Mouse (Mus musculus) neural tube, embryonic 14.5 days (tissue): ENCODE results near the gene Ugt1a9. TPM values are rescaled to one million over a fixed set of nuclear protein-coding genes. Genes with fewer than 3 reads are reported as not detected.
"Not testable (repeated sequence)": the region's sequence is repeated elsewhere in the genome, so short reads cannot be mapped to it uniquely, and the experiment has no call there.

Experiments used
- ATAC-seq: fragments of 200-750 bp; cut with Nextera tagmentation; 2 replicates; pipeline ENCODE4 v1.8.0; 2017; ENCODE audit warnings: low read depth, mild to moderate bottlenecking, moderate TSS enrichment, moderate library complexity
- H3K27ac ChIP-seq: fragments of 300-500 bp; sonication (generic); 2 replicates; pipeline ENCODE4 v1.5.1; 2014; ENCODE audit warnings: low read depth, mild to moderate bottlenecking, control low read depth, low read length, moderate library complexity, mixed read lengths
- H3K27me3 ChIP-seq: fragments of 300-500 bp; sonication (generic); 2 replicates; pipeline ENCODE4 v1.6.1; 2014; ENCODE audit warnings: low read length; ENCODE audit not compliant: control insufficient read depth, insufficient read depth
- H3K36me3 ChIP-seq: fragments of 300-500 bp; sonication (generic); 2 replicates; pipeline ENCODE4 v1.6.1; 2014; ENCODE audit warnings: low read length, mixed read lengths; ENCODE audit not compliant: control insufficient read depth, insufficient read depth
- H3K4me1 ChIP-seq: fragments of 300-500 bp; sonication (generic); 2 replicates; pipeline ENCODE4 v1.6.1; 2014; ENCODE audit warnings: low read length; ENCODE audit not compliant: control insufficient read depth, insufficient read depth
- H3K4me2 ChIP-seq: fragments of 300-500 bp; sonication (generic); 2 replicates; pipeline ENCODE4 v1.6.1; 2014; ENCODE audit warnings: mild to moderate bottlenecking, low read depth, low read length, control low read depth
- H3K4me3 ChIP-seq: fragments of 300-500 bp; sonication (generic); 2 replicates; pipeline ENCODE4 v1.5.1; 2014; ENCODE audit warnings: low read depth, low read length, control low read depth, mixed read lengths
- H3K9ac ChIP-seq: fragments of 300-500 bp; sonication (generic); replicated peaks from 2 replicates; pipeline ENCODE4 v1.6.1; 2014; ENCODE audit warnings: low read depth, mild to moderate bottlenecking, control low read depth, low read length, mixed read lengths
- H3K9me3 ChIP-seq: fragments of 300-500 bp; sonication (generic); 2 replicates; pipeline ENCODE4 v1.6.1; 2016; ENCODE audit warnings: low read length; ENCODE audit not compliant: control insufficient read depth
- WGBS: fragments of 180-500 bp; shearing (Covaris S2); extraction: QIAGEN DNeasy Blood & Tissue Kit; methylation state at CpG from one replicate; pipeline ENCODE4 v1.1.7; 2014; 5-methylcytosine and 5-hydroxymethylcytosine counted together
- polyA plus RNA-seq: library from polyadenylated mRNA; unstranded; fragments of >200 nt; fragmentation: Nextera tagmentation; extraction: Ambion mirVana; gene quantifications from 2 replicates; pipeline ENCODE4 v1.2.1, GENCODE M21; 2014

Ugt1a9 gene
- polyA plus RNA-seq, 1 experiment from 2014 or later, result not detected

GRCm38 (mm10) chr1:88103019-88103418 lies 32.4 kb downstream of the Ugt1a9 start, which contains the start of gene Ugt1a6b:
TSS of gene Ugt1a6b (plus strand) at chr1:88103252.
- not testable (repeated sequence) for H3K4me1 ChIP-seq, H3K4me2 ChIP-seq, H3K9ac ChIP-seq, ATAC-seq, H3K9me3 ChIP-seq, H3K4me3 ChIP-seq, H3K27ac ChIP-seq, H3K27me3 ChIP-seq, H3K36me3 ChIP-seq
- WGBS, result 86% methylated on average over 3 of the region's 3 CpGs

DNA sequence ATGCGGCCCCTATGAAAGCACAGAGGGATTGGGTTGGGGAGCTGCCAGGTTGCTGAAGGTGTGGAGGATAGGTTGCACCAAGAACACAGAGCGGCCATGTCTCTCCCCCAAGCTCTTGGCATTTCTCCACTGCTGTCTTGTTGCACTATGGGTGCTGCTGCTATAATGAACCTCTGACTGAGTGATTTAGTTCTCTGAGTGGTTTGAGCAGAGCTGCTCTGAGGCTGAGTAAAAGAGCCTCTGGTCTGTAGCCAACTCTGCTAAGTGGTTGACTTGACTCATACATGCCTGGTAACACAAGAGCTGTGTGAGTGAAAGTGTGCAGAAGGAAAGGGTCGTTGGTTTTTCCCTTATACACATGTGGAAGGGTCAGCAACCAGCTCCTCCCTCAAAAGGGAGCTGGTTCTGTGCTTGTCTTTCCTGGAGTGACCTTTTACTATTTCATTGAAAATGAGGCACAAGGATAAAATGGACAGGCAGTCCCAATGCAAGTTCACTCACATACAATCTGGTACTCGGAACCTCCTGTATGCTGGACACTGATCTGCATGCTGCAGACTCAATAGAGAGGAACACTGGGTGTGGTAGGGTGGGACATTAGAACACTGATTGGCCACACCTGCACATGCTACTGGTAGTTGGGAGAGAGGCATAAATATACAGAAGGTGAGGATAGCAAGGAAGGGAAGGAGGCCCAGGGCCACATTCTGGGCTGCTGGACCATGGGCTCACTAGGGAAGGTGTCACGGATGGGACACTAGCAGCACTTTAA lies 33.3 kb downstream of the Ugt1a9 start:
- not testable (repeated sequence) for H3K9ac ChIP-seq, H3K9me3 ChIP-seq, H3K36me3 ChIP-seq, H3K4me2 ChIP-seq, ATAC-seq, H3K27me3 ChIP-seq, H3K27ac ChIP-seq, H3K4me3 ChIP-seq, H3K4me1 ChIP-seq
- 87% methylated on average over 4 of the region's 5 CpGs for WGBS

GRCm38 (mm10) chr1:88104667-88105430 lies 34.2 kb downstream of the Ugt1a9 start:
- ATAC-seq, result no peak
- H3K27me3 ChIP-seq, result no peaks in the 10 kb centered on the region
- no peak overlapping the region for H3K4me3 ChIP-seq
- no peaks in the 10 kb centered on the region for H3K36me3 ChIP-seq
- no peaks in the 10 kb centered on the region for H3K9me3 ChIP-seq
- H3K27ac ChIP-seq, result no peak overlapping the region
- 88% methylated on average over 1 of the region's 1 CpGs for WGBS
- H3K4me2 ChIP-seq, result no peak overlapping the region
- no peak overlapping the region for H3K9ac ChIP-seq
- H3K4me1 ChIP-seq, result no peaks in the 10 kb centered on the region

GRCm38 (mm10) chr1:88105656-88106055 lies 35.1 kb downstream of the Ugt1a9 start:
- Histone ChIP-seq H3K4me1 (no peaks in the 10 kb centered on the region), H3K4me2 (no peak overlapping the region), H3K9me3 (no peaks in the 10 kb centered on the region), H3K9ac (no peak overlapping the region), H3K4me3 (no peak overlapping the region), H3K36me3 (no peaks in the 10 kb centered on the region), H3K27ac (no peak overlapping the region), H3K27me3 (no peaks in the 10 kb centered on the region)
- 69% methylated on average over 2 of the region's 2 CpGs for WGBS
- no peak for ATAC-seq

DNA sequence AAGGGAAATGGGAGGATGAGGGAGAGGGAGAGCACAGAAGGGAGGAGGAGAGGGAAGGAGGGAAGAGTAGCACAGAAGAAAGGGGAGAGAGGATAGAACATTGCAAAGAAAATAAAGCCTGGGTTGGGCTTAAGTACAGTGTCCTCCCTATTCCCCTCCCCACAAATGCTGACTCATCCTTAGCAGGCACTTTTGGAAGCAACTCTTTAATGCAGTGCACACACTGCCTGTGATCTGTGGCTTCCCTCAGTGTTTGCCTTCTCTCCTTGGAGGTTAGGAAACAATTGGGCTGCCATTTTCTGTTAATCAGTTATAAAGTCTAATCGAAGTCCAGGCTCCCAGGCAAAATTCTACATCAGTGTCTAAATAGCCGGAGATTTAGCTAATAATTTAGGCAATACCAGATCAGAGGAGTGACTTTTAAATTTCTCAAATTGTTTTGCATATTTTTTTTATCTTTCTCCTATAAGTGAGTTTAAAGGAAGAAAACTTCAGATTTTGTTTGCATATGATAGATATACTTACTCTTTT lies 38.5 kb downstream of the Ugt1a9 start:
- not testable (repeated sequence) for H3K27me3 ChIP-seq, H3K4me2 ChIP-seq, H3K9me3 ChIP-seq, H3K9ac ChIP-seq, ATAC-seq, H3K27ac ChIP-seq, H3K36me3 ChIP-seq, H3K4me3 ChIP-seq, H3K4me1 ChIP-seq
- 86% methylated on average over 2 of the region's 2 CpGs for WGBS

DNA sequence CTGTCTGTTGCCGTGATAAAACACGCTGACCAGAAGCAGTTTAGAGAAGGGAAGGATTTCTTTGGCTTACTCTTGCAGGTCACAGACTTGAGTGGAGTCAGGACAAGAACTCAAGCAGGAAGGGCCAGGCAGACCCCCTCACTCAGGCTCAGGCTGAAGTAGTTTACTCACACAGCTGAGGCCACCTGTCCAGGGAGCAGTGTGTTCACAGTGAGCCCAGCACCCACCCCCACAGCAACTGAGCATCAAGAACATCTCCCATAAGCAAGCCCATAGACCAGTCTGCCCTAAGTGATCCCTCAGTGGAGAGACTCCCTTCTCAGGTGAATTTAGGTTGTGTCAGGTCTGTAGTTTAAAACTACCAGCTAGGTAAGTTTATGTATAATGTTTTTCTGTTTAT lies 39.0 kb downstream of the Ugt1a9 start:
- H3K9ac ChIP-seq, H3K27ac ChIP-seq, H3K4me3 ChIP-seq, H3K4me1 ChIP-seq, H3K36me3 ChIP-seq, ATAC-seq, H3K27me3 ChIP-seq, H3K4me2 ChIP-seq, H3K9me3 ChIP-seq: not testable (repeated sequence)
- 95% methylated on average over 2 of the region's 2 CpGs for WGBS

DNA sequence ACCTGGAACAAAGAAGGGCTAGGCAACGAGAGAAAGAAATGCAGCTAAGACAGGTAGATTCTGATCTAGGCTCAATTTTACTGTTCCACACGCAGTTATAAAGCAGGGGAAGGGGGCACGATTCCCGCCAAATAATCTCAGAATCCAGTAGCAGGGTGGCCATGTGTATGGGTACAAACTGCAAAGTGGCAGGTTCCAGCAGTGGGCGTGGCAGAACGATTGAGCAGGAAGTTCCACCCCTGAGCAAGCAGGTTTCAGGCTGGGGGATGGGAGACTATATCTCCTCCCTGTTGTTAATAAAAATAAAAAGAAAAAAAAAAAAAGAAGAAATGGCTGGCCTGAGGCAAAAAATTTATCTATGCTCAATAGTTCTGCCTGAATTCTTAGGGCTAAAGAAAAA lies 42.2 kb downstream of the Ugt1a9 start:
- 94% methylated on average over 6 of the region's 6 CpGs for whole genome bisulfite sequencing
- not testable (repeated sequence) for H3K4me2 ChIP-seq, H3K4me3 ChIP-seq, H3K27ac ChIP-seq, H3K9me3 ChIP-seq, H3K36me3 ChIP-seq, H3K9ac ChIP-seq, H3K27me3 ChIP-seq, ATAC-seq, H3K4me1 ChIP-seq

GRCm38 (mm10) chr1:88120550-88120949 lies 50.0 kb downstream of the Ugt1a9 start:
- not testable (repeated sequence) for H3K27ac ChIP-seq, H3K4me3 ChIP-seq, H3K4me2 ChIP-seq, H3K9me3 ChIP-seq, H3K9ac ChIP-seq, H3K27me3 ChIP-seq, H3K36me3 ChIP-seq, H3K4me1 ChIP-seq, ATAC-seq
- WGBS, result 14% methylated on average over 3 of the region's 4 CpGs

GRCm38 (mm10) chr1:88121521-88121920 lies 50.9 kb downstream of the Ugt1a9 start:
- H3K36me3 ChIP-seq, H3K9me3 ChIP-seq, H3K27ac ChIP-seq, H3K4me1 ChIP-seq, H3K4me2 ChIP-seq, H3K9ac ChIP-seq, ATAC-seq, H3K4me3 ChIP-seq, H3K27me3 ChIP-seq: not testable (repeated sequence)
- no CpG with 5 or more reads among the region's 1 CpGs for WGBS
